Mouse (Mus musculus): ENCODE results near the gene Trim45.

The Trim45 gene

GRCm38 (mm10) chr3:100931332-100932076 is 9.5 kb downstream of the Trim45 start:
- DNase-seq (ENCODE audit: low spot score in 2 of 2), result no peak

- DNase-seq (ENCODE audit: low spot score in 2 of 2), result no peak
Measured at GRCm38 (mm10) chr3:100932077-100932944, 10.3 kb downstream of the Trim45 start.

GRCm38 (mm10) chr3:100935521-100935920 is 13.5 kb downstream of the Trim45 start:
- no peak for DNase-seq (ENCODE audit: low spot score in 2 of 2)

GRCm38 (mm10) chr3:100936201-100936600 is 14.2 kb downstream of the Trim45 start:
- DNase-seq (ENCODE audit: low spot score in 2 of 2), result no peak

GRCm38 (mm10) chr3:100938211-100938610 is 16.2 kb downstream of the Trim45 start:
- no peak for DNase-seq (ENCODE audit: low spot score in 2 of 2)

GRCm38 (mm10) chr3:100940496-100941037 is 18.6 kb downstream of the Trim45 start:
- no peak for DNase-seq (ENCODE audit: low spot score in 2 of 2)

GRCm38 (mm10) chr3:100947286-100947685 is 25.3 kb downstream of the Trim45 start:
- DNase-seq (ENCODE audit: low spot score in 2 of 2), result no peak

GRCm38 (mm10) chr3:100951531-100951930 is 29.5 kb downstream of the Trim45 start:
- DNase-seq (ENCODE audit: low spot score in 2 of 2), result no peak

- no peak for DNase-seq (ENCODE audit: low spot score in 2 of 2)
Measured at GRCm38 (mm10) chr3:100954616-100955015, 32.6 kb downstream of the Trim45 start.

GRCm38 (mm10) chr3:100961007-100961406 is 39.0 kb downstream of the Trim45 start:
- no peak for DNase-seq (ENCODE audit: low spot score in 2 of 2)

GRCm38 (mm10) chr3:100961501-100961900 is 39.5 kb downstream of the Trim45 start:
- no peak for DNase-seq (ENCODE audit: low spot score in 2 of 2)

GRCm38 (mm10) chr3:100963849-100964542 is 42.0 kb downstream of the Trim45 start:
- peak; percentile 80 to 84 for DNase-seq (ENCODE audit: low spot score in 2 of 2)

GRCm38 (mm10) chr3:100969176-100969917 is 47.3 kb downstream of the Trim45 start, which contains the start of gene Ttf2:
Ttf2 (minus strand) TSS chr3:100969663.
- DNase-seq (ENCODE audit: low spot score in 2 of 2), result peak; percentile 90 to 91

- DNase-seq (ENCODE audit: low spot score in 2 of 2), result peak in 1 of 2 experiments; percentile 33
Measured at GRCm38 (mm10) chr3:100973906-100974305, 51.9 kb downstream of the Trim45 start.

- no peak for DNase-seq (ENCODE audit: low spot score in 2 of 2)
Measured at GRCm38 (mm10) chr3:100979290-100979689, 57.3 kb downstream of the Trim45 start.

Data from right cerebral cortex, adult 2 months (tissue).